Mouse (Mus musculus): ENCODE results near the gene Olfr237-ps1. TPM values are rescaled to one million over a fixed set of nuclear protein-coding genes. Genes with fewer than 3 reads are reported as not detected.

Olfr237-ps1 gene
- polyA plus RNA-seq, 1 experiment from 2014 or later, result not detected

DNA sequence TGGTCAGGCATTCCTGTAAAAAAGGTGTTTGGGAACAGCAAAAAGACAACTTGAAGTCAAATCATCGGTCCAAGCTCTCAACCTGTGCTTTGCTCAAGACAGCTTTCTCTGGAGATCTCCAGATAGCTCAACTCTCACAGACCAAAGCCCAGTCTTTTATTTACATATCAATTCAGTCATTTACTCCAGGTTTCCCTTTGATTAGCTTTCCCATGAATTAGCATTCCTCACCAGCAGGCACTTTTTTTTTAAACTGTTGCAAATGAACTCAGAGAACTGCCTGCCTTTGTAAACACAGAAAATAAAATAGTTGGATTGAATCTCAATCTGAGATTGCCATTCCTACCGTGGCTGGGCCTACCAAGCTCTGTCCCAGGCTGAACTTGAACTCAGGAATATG, 59.0 kb downstream of the Olfr237-ps1 start:
- H3K9me3 ChIP-seq, result no peaks in the 10 kb centered on the region
- 37% methylated on average over 2 of the region's 2 CpGs for WGBS
- ATAC-seq (ENCODE audit: low FRiP score, low read depth), result no peak
- no peak overlapping the region for H3K9ac ChIP-seq
- no peaks in the 10 kb centered on the region for H3K27me3 ChIP-seq
- no peak overlapping the region for H3K4me3 ChIP-seq
- no peak overlapping the region for H3K4me2 ChIP-seq
- H3K36me3 ChIP-seq, result no peaks in the 10 kb centered on the region
- no peaks in the 10 kb centered on the region for H3K4me1 ChIP-seq (replicated peaks)
- no peak overlapping the region for H3K27ac ChIP-seq (replicated peaks)

Other genes starting within 250 kb of the Olfr237-ps1 start
- not detected in 2 replicates for gene Olfr447, start 237.7 kb upstream of the Olfr237-ps1 start, polyA plus RNA-seq (2015; fragmentation: Nextera tagmentation; extraction: Ambion mirVana)
- gene Olfr446, start 225.2 kb upstream of the Olfr237-ps1 start, polyA plus RNA-seq (2015; fragmentation: Nextera tagmentation; extraction: Ambion mirVana), result not detected in 2 replicates
- gene Olfr444, start 197.5 kb upstream of the Olfr237-ps1 start, polyA plus RNA-seq (2015; fragmentation: Nextera tagmentation; extraction: Ambion mirVana), result not detected in 2 replicates
- gene Olfr441, start 40.2 kb upstream of the Olfr237-ps1 start, polyA plus RNA-seq (2015; fragmentation: Nextera tagmentation; extraction: Ambion mirVana), result not detected in 2 replicates
- gene Olfr437, start 16.7 kb downstream of the Olfr237-ps1 start, polyA plus RNA-seq (2015; fragmentation: Nextera tagmentation; extraction: Ambion mirVana), result not detected in 2 replicates
- not detected in 2 replicates for gene Olfr13, start 25.6 kb downstream of the Olfr237-ps1 start, polyA plus RNA-seq (2015; fragmentation: Nextera tagmentation; extraction: Ambion mirVana)
- not detected in 2 replicates for gene Olfr435, start 50.6 kb downstream of the Olfr237-ps1 start, polyA plus RNA-seq (2015; fragmentation: Nextera tagmentation; extraction: Ambion mirVana)
- not detected in 2 replicates for gene Olfr434, start 66.5 kb downstream of the Olfr237-ps1 start, polyA plus RNA-seq (2015; fragmentation: Nextera tagmentation; extraction: Ambion mirVana)
- gene Olfr47, start 85.0 kb downstream of the Olfr237-ps1 start, polyA plus RNA-seq (2015; fragmentation: Nextera tagmentation; extraction: Ambion mirVana), result not detected in 2 replicates
- gene Arhgef5, start 119.0 kb downstream of the Olfr237-ps1 start, polyA plus RNA-seq (2015; fragmentation: Nextera tagmentation; extraction: Ambion mirVana), result 2.4 and 2.5 TPM in 2 replicates
- gene Nobox, start 163.0 kb downstream of the Olfr237-ps1 start, polyA plus RNA-seq (2015; fragmentation: Nextera tagmentation; extraction: Ambion mirVana), result not detected in 2 replicates